Mouse (Mus musculus) testis, adult 2 months (tissue): Measurements from ENCODE around the gene Lrrc23. TPM values are rescaled to one million over a fixed set of nuclear protein-coding genes. Genes with fewer than 3 reads are reported as not detected.

Source experiments
- H3K27ac ChIP-seq: fragments of 200-500 bp; 2 replicates; pipeline ENCODE4 v1.5.1; 2012; ENCODE audit warnings: low read depth, low read length; ENCODE audit not compliant: control insufficient read depth, insufficient read depth
- H3K27me3 ChIP-seq: fragments of 200-500 bp; 2 replicates; pipeline ENCODE4 v1.6.1; 2012; ENCODE audit warnings: mild to moderate bottlenecking, low read length, moderate library complexity; ENCODE audit not compliant: control insufficient read depth, insufficient read depth
- H3K36me3 ChIP-seq: fragments of 200-500 bp; 2 replicates; pipeline ENCODE4 v1.6.1; 2012; ENCODE audit warnings: mild to moderate bottlenecking, low read length; ENCODE audit not compliant: control insufficient read depth, insufficient read depth
- H3K4me1 ChIP-seq: fragments of 200-500 bp; 2 replicates; pipeline ENCODE4 v1.6.1; 2012; ENCODE audit warnings: low read length; ENCODE audit not compliant: control insufficient read depth, insufficient read depth
- H3K4me3 ChIP-seq: fragments of 200-500 bp; 2 replicates; pipeline ENCODE4 v1.5.1; 2012; ENCODE audit warnings: low read depth, mild to moderate bottlenecking, low read length, moderate library complexity, mixed read lengths; ENCODE audit not compliant: control insufficient read depth
- CTCF ChIP-seq: fragments of 200-500 bp; IDR thresholded peaks from 2 replicates; pipeline ENCODE4 v1.5.1; 2012; ENCODE audit warnings: low read depth, mild to moderate bottlenecking, inconsistent platforms, low read length, moderate library complexity; ENCODE audit not compliant: control insufficient read depth, insufficient read depth, insufficient replicate concordance
- POLR2A ChIP-seq: fragments of 200-500 bp; IDR thresholded peaks from 2 replicates; pipeline ENCODE4 v1.6.1; 2012; ENCODE audit warnings: low read depth, mild to moderate bottlenecking, inconsistent platforms, low read length, moderate library complexity; ENCODE audit not compliant: control insufficient read depth
- polyA plus RNA-seq: library from polyadenylated mRNA; depleted of rRNA; stranded (reverse); fragments of >200 nt; gene quantifications from 2 replicates; pipeline ENCODE4 v1.2.3, GENCODE M21; 2012

Gene Lrrc23
- polyA plus RNA-seq, 1 experiment, result 105 TPM

DNA sequence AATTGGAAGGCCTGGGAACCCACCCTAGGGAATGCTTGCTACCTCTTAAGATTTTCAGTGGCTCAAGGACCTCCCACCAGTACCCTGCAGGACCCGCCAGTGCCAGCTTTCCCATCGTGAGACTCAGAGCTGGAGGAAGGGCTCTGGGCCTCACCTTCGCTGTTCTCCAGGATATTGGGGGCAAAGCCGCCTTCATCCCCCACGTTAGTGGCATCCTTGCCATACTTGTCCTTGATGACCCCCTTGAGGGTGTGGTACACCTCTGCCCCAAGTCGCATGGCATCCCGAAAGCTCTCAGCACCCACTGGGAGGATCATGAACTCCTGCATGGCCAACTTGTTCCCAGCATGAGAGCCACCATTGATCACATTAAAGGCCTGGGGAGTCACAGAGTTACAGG lies 13.6 kb downstream of the Lrrc23 start:
- no peaks in the 10 kb centered on the region; the same call in 1 of the 2 replicates for H3K36me3 ChIP-seq
- no peak overlapping the region for H3K27ac ChIP-seq
- TF ChIP-seq CTCF (no peak), POLR2A (no peak)
- H3K4me3 ChIP-seq, result no peak overlapping the region
- no peaks in the 10 kb centered on the region for H3K27me3 ChIP-seq
- peaks cover 27% of the 10 kb centered on the region for H3K4me1 ChIP-seq

DNA sequence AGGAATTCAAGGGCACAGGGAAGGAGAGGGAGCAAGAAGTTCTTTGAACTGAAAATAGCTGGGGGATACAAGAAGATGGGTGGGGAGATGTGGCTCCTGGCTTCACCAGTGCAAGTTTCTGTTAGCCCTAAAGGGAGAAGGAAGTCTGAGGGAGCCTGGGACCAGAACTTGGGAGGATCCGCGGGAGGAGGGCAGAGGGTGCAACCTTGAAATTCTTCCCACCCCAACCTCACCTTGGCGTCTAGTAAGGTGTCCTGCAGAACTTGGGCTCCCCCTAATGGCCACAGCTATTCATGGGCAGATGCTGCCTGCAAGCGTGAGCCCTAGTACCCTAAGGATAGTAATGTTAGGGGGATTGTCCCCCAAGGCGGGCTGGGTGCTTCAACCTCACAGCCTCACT lies 20.3 kb downstream of the Lrrc23 start:
- peaks cover 18% of the 10 kb centered on the region for H3K4me1 ChIP-seq
- H3K27me3 ChIP-seq, result no peaks in the 10 kb centered on the region; the same call in 1 of the 2 replicates
- H3K36me3 ChIP-seq, result no peaks in the 10 kb centered on the region
- H3K4me3 ChIP-seq, result no peak overlapping the region
- H3K27ac ChIP-seq, result no peak overlapping the region
- peak; percentile 84; the same call in 1 of the 2 replicates for TF ChIP-seq CTCF
- no peak for TF ChIP-seq POLR2A

DNA sequence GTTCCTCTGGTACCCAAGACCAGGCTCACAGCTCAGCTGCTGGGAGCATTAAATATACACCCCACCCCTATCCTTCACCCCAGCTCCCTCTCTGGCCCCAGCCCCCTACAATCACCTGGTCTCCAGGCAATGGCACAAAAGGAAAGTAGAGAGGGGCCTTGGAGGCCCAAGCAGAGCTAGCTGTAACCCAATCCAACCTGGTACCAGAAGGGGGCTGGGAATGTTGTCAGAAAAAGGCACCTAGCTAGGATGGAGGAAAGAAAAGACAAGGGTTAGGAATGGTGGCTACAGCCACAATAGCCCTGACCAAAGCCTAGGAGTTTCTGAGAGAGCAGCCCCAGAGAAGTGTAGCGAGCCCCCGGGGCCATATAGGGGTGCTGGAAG lies 20.7 kb downstream of the Lrrc23 start:
- Histone ChIP-seq H3K4me3 (no peak overlapping the region), H3K4me1 (peaks cover 18% of the 10 kb centered on the region), H3K36me3 (no peaks in the 10 kb centered on the region), H3K27ac (no peak overlapping the region), H3K27me3 (no peaks in the 10 kb centered on the region; the same call in 1 of the 2 replicates)
- no peak for TF ChIP-seq POLR2A
- TF ChIP-seq CTCF, result no peak

DNA sequence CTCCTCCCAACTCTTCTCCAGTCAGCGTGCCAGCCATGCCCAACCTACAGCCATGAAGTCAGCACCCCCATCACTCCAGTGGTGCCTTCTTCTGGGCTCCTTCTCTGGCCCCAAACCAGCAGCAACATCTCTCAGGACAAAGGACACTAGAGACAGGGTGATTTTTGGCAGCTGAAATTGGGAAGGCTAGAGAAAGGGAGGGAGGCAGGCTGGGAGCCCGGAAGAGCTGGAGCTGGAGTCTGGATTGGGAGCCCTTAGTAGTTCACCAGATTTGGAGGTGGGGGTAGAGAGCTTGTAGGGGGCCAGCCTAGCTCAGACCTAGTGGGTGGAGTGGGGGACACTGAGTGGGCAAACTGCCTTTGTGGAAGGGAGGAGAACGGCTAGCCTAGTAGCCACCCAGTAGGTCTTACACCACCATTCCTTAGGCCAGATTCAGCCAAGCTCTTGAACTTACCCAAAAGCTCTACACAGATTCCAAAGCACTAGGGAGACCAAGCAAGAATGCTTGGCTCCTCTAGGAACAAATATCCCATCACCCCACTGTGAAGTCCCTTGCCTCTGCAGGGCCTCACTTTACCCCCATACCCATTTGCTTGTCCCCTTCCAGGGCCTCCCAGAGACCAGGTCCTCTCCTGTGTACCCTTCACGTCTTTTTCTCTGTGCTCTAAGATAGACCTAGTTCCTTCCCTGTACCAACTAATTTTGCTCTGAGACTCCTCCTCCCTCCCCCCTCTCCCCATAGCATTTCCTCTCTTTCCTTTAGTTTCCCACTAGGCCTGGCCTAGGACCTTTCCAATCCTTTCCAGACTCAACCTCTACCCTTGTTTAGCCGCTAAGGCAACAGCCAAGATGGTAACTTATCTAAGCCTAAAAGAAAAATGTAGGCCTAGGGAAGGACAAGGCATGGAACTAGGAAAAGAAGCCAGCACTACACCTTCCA lies 21.3 kb downstream of the Lrrc23 start:
- Histone ChIP-seq H3K36me3 (no peaks in the 10 kb centered on the region), H3K27me3 (no peaks in the 10 kb centered on the region; the same call in 1 of the 2 replicates), H3K27ac (peak overlapping the region; percentile 2; the same call in 1 of the 2 replicates), H3K4me1 (peaks cover 15% of the 10 kb centered on the region), H3K4me3 (no peak overlapping the region)
- TF ChIP-seq CTCF (no peak), POLR2A (no peak)

DNA sequence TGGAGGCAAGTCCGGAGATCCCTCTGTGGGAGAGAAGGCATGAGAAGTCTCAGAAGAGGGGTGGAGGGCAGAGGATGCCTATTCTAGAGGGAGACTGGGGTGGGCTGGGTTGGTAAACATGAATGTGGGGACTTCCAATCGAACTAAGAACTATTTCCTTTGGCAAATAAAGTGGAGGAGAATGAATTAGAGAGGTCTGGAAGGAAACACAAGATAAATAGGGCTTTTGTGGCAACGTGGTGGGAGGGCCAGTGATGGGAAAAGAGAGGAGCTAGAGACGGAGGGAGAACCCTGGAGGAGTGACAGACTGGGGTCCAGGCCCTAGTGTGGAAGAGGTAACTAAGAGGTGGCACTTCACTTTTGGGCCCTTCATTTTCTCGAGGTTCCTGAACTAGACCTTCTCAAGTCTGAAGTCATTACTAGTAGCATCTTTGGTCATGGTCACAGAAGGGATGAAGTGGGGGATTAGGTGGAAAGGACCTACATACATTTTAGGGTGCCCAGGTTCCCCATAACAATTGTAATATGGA lies 22.1 kb downstream of the Lrrc23 start:
- Histone ChIP-seq H3K4me3 (no peak overlapping the region; the same call in 1 of the 2 replicates), H3K36me3 (no peaks in the 10 kb centered on the region), H3K27ac (peak overlapping the region; percentile 68), H3K4me1 (peaks cover 11% of the 10 kb centered on the region), H3K27me3 (no peaks in the 10 kb centered on the region; the same call in 1 of the 2 replicates)
- no peak for TF ChIP-seq CTCF
- no peak for TF ChIP-seq POLR2A

DNA sequence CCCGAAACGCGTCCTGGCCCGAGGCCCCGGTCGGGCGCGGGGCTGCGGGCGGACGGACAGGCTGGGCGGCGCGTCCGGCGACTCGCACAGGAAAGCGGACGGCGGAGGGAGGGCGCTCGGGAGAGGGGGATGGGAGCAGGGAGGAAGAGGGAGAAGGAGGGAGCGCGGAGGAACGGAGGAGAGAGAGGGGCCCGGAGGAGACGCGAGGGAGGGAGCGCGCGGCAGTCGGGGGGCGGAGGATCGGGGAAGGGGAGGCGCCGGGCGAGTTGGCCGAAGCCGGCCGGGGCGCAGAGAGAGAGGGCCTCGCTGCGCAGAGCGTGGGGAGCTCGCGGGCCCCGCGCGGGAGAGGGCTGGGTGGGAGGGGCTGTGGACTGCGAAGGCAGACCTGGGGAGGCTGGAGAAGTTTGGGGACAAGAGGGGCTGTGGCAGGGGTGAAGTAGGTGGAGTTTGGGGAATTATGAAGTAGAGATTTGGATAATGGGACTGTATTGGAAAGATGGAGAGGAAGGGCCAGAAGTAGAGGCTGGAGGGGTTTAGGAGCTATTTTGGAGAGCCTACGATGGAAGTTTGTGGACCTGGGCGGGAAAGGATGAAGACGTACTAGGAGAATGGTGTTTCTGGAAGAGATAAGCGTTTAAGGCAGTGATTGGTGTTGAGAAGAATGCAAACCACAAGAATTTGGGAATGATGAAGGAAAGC lies 22.7 kb downstream of the Lrrc23 start:
- Histone ChIP-seq H3K36me3 (no peaks in the 10 kb centered on the region), H3K4me3 (peak overlapping the region; percentile 88), H3K27ac (peak overlapping the region; percentile 68), H3K27me3 (no peaks in the 10 kb centered on the region; the same call in 1 of the 2 replicates), H3K4me1 (peaks cover 10% of the 10 kb centered on the region)
- no peak for TF ChIP-seq CTCF
- TF ChIP-seq POLR2A, result no peak
